Mouse (Mus musculus): ENCODE measurements at regions not wholly inside any gene's neighbourhood (a gene's known extent, or its start where the extent isn't known, plus 50 kb on each side); places are given as distances from the start of the nearest gene placed in this dataset.

DNA sequence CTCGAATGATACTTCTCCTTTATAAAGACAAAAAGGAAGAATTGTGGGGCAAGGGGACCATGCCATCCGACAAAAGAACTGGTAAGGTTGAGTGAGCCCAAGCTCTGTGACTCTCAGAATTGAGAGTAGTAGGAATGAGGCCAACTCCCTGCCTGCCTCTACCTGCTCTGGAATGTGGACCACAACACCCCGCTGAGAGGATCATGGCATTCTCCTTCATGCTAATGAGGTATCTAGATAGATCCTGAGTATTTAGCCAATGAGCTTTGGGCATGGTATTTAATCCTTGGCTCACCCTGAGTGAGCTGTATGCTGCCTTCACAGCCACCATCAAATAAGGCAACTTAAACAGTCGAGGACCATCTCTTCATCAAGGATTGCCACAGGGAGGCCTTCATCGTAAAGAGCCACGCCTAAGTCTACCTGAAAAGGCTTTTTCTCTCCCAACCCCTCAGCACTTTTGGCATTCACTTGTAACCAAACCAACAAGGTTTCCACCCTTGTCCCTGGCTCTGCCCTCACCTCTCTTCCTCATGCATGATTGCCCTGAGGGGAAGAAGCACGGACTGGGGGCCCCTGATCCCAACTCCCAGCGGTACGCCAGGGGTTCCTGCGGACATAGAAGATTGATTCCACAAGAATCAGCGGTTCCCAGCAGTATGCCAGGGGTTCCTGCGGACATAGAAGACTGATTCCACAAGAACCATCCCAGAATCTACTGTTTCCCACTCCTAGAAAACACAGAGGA is 587.9 kb downstream of the Ptprc start:
- TF ChIP-seq POLR2A (IDR thresholded peaks at IDR 0.05; ENCODE audit: low read depth, low read length) (no peak), CTCF (IDR thresholded peaks at IDR 0.05; ENCODE audit: extremely low read depth, insufficient read depth, insufficient read length, insufficient replicate concordance) (no peak)

All from spleen, adult 2 months (tissue).